Mouse (Mus musculus): ENCODE results near the gene Dkc1.
A peak's percentile ranks its signal among the peaks of the same experiment; 100 is the strongest.

Dkc1 gene

GRCm38 (mm10) chrX:75095369-75096162 is at the start of gene Dkc1:
Gene Dkc1, plus strand, starts transcription at chrX:75095854.
- DNase-seq, result peak; percentile 84

GRCm38 (mm10) chrX:75045931-75046330 is 49.7 kb upstream of the Dkc1 start:
- no peak for DNase-seq

GRCm38 (mm10) chrX:75046921-75047635 is 48.6 kb upstream of the Dkc1 start:
- no peak for DNase-seq

DNA sequence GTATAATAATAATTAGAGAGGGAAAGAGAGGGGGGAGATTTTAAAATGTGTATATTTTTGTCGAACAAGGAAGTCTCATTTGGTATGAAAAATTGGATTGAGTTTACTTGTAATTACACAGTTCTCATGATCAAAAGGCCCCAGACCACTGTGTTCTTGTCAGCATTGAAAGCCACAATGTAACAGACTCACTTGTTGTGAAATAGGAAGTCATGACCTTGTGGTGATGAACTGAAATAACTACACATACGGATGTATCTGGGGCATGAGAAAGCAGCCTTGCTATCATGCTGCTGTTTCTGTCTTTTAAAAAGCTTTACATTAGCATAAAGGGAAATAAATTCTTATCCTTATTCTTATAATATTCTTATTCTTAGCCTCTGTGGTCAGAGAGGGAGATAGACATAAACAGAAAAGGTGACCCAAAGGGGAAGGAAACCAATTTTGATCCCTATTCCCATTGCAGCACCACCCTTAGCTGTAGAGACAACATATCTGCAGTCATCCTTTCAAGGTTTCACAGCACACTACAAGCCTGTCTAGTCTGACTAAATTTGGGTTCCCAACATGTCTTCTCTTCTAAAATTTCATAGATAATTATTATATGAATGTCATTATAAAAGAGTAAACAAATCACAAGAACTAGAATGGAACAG is 39.4 kb upstream of the Dkc1 start:
- DNase-seq, result no peak

GRCm38 (mm10) chrX:75082351-75082750 is 13.3 kb upstream of the Dkc1 start:
- no peak for DNase-seq

GRCm38 (mm10) chrX:75083982-75084773 is 11.5 kb upstream of the Dkc1 start:
- DNase-seq, result peak; percentile 9

DNA sequence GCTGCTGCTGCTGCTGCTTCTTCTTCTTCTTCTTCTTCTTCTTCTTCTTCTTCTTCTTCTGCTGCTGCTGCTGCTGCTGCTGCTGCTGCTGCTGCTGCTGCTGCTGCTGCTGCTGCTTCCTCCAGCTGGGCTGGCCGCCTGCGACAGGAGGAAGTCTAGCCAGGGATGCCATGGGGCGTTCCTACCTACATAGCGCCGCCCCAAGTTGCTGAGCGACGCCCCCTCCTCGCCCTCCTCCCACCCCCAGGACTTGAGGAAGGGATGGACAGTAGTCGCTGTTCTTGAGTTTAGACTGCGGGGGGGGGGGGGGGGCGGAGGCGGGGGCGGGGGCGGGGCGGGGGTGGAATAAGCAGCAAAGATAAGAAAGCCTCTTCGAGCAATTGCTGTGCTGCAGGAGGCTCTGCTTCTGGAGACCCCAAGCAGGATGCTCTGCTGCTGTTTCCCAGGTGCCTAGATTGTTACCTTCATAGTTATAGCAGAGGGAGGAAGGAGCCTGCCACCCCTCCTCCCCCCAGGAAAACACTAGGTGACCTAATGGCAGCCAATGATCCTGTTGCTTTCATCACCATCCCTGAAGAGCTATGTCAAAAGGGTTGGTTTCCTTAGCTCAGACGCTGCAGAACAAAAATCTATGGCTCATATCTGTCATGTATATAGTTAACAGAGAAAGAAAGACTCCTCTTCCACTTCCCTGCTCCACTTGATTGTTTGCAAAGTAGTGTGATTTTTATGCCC is 10.7 kb upstream of the Dkc1 start, which contains the start of gene Gab3:
Gab3 (minus strand) TSS at position 685 of the 735 bp plus-strand sequence.
- DNase-seq, result peak; percentile 28

- DNase-seq, result no peak
Measured at GRCm38 (mm10) chrX:75085654-75086053, 10.0 kb upstream of the Dkc1 start.

DNA sequence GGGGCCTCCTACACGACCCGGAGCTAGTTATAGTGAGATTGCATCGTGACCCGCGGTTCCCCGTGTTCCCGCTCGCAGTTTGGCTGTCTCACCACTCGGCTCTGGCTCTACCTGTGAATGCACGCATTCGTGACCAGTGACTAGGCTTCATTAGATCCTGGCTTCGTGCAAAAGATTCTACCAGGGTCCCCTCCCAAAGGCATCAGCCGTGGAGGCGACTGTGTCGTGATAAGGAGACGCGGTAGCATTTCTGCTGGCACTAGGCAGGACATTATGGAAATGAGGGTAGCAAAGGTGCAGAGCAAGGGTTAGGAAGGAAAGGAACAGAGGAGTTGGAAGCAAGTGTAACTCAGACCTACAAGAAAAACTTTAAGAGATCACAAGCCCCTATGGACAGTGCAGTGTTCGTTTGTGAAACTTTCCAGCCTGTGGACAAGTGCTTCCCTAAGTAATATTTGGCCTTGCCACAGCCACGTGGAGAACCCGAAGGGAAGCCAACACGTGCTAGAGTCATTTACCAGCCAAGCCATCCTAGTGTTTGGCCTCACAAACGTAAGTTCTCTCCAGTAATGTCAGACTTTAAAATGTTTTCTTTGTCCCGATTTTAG is 613 bp downstream of the Dkc1 start:
- DNase-seq, result no peak

- DNase-seq, result no peak
Measured at GRCm38 (mm10) chrX:75098799-75099198, 3.1 kb downstream of the Dkc1 start.

- DNase-seq, result no peak
Measured at GRCm38 (mm10) chrX:75102293-75102692, 6.6 kb downstream of the Dkc1 start.

DNA sequence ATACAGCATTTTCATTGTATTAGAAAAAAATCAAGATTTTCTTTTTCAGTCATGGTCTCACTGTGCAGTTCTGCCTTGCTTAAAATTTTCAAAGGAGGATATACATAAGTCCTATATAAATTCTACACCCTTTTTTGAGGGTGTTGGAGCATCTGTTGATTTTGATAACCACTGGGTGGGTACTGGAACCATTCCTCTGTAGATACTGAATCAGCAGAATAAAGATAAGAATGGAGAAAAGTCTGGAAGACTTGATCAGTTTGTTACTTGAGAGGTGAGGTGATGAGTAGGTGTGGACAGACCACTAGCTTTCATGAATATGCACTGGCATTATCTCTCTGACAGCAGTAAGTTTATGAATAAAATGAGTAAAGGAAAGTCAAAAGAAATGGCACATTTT is 19.9 kb downstream of the Dkc1 start:
- DNase-seq, result no peak

- no peak for DNase-seq
Measured at GRCm38 (mm10) chrX:75125606-75126005, 30.0 kb downstream of the Dkc1 start.

DNA sequence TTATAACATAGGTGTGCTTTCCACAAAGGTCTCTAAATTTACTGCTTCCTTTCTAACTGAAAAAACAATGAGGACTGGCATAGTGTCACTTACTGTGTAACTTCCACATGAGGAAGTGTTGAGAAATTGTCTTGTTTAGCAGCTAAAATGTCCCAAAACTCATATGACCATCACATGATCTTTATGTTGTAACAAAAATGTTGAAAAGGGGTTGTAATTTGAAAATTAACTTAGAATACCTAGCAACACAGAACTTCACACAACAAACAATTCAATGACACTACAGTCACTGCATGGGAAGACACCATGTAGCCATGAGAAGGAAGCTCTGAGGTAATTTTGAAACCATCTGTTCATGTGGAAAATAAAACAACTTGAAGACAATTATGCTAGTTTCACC is 31.2 kb downstream of the Dkc1 start:
- no peak for DNase-seq

GRCm38 (mm10) chrX:75128333-75128980 is 32.8 kb downstream of the Dkc1 start:
- DNase-seq, result no peak

DNA sequence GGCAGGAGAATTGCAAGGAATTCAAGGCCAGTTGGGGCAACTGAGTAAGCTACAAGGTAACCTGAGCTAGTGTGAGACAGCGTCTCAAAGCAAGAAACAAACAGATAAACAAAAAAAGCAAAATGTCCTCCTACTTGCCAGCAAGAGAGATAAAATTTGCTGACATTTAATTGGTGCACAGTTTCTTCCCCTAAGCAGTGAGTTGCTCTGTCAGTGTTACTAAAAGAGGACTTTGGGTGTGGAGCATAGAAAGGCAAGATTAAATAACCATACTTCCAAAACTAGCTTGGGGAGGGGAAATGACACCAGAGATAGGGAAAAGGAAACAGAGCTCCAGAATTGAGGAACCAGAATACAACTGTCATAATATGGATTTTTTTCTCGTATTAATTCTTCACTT is 33.8 kb downstream of the Dkc1 start:
- DNase-seq, result no peak

DNA sequence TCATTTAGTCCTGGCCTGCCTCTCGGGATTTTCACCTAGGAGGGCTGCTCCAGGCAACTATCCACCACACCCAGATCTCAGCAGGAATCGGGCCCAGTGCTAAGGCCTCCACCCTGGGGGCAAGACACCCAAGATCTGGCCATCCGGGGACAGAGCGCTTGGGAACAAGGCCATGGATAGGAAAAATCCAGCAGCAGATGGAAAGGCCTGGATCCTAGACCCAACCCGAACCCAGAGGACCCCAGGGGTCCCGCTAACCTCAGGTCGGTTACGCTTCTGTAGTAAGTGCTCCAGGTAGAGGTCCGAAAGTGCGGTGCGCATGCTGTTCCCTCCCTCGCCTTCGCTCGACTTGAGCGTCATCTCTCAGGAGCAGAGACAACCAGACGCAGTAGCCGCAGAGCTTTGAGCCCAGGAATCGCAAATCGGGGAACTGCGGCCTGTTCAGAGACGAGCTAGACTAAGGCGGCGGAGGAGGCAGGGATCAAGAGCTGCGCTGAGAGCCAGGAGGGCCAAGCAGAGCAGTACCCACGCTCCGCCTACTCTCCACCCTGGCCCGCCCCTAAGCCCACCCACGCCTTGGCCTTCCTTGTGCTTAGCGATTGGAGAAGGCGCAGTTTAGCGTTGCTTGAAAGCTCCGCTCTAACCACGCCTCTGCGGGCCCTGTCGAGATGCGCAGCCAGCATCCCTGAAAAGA is 35.0 kb downstream of the Dkc1 start, which contains the start of gene Mpp1:
Mpp1 (minus strand) TSS at position 550 of the 694 bp plus-strand sequence.
- peak; percentile 52 for DNase-seq

- no peak for DNase-seq
Measured at GRCm38 (mm10) chrX:75136938-75137337, 41.3 kb downstream of the Dkc1 start.

DNA sequence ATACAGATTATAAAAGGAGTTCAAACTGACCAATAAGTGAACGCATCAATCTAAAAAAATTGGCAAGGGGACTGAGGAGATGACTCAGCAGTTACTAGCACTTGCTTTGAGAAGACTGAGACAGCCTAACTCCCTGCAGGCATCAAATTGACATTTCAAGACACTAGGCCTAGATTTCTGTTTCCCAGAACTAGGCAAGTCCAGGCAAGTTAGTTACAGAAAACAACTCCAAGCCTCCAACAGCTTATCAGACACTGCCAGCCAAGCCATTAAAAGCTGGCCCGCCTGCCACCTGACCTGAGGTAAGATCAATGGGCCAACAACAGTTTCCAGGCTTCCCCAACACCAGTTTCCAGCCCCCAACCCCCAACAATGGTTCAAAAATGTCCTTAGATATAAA is 42.1 kb downstream of the Dkc1 start:
- no peak for DNase-seq

DNA sequence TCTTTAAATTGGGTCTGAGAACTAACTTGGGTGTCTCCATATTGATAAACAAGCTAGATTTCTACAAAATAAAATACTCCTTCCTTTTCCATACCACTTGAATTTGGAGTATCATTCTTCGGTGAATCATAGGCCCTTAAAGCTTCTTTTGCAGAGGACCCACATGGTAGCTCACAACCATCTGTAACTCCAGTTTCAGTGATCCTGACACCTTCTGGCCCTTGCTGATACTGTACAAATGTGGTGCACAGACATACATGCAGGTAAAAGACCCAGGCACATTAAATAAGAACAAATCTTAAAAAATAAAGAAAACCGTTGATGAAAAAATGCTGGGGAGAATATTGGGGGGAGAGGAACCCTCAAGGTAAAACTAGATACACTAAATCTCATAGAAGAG is 42.5 kb downstream of the Dkc1 start:
- DNase-seq, result no peak

Data from right cerebral cortex, postnatal 14 days (tissue).